Mouse (Mus musculus) liver, adult 2 months (tissue): ENCODE data around the gene Fam81b. TPM values are rescaled to one million over a fixed set of nuclear protein-coding genes. Genes with fewer than 3 reads are reported as not detected.
"Not testable (repeated sequence)": the region's sequence is repeated elsewhere in the genome, so short reads cannot be mapped to it uniquely, and the experiment has no call there.

ENCODE experiments used
- DNase-seq: peaks from one replicate; pipeline ENCODE4 v3.0.0-alpha.2; 2011; ENCODE audit warnings: low read depth, low spot score; ENCODE audit errors: extremely low read depth
- H3K27ac ChIP-seq: fragments of 200-500 bp; replicated peaks from 2 replicates; pipeline ENCODE4 v1.5.1; 2012; ENCODE audit warnings: low read depth, mild to moderate bottlenecking, control low read depth, inconsistent platforms, low read length; ENCODE audit not compliant: insufficient read depth
- H3K27me3 ChIP-seq: fragments of 200-500 bp; 2 replicates; pipeline ENCODE4 v1.6.1; 2012; ENCODE audit warnings: mild to moderate bottlenecking, moderate library complexity, low read length, inconsistent platforms; ENCODE audit not compliant: control insufficient read depth, insufficient read depth
- H3K36me3 ChIP-seq: fragments of 200-500 bp; 2 replicates; pipeline ENCODE4 v1.6.1; 2012; ENCODE audit warnings: low read length, inconsistent platforms; ENCODE audit not compliant: control insufficient read depth, insufficient read depth
- H3K4me1 ChIP-seq: fragments of 200-500 bp; 2 replicates; pipeline ENCODE4 v1.6.1; 2011; ENCODE audit warnings: low read length; ENCODE audit not compliant: control insufficient read depth, insufficient read depth
- H3K4me3 ChIP-seq: fragments of 200-500 bp; 2 replicates; pipeline ENCODE4 v1.5.1; 2011; ENCODE audit warnings: low read depth, mild to moderate bottlenecking, control low read depth, low read length, moderate library complexity; ENCODE audit not compliant: insufficient read depth
- H3K79me2 ChIP-seq: fragments of 200-500 bp; 2 replicates; pipeline ENCODE4 v1.6.1; 2012; ENCODE audit warnings: inconsistent platforms, mild to moderate bottlenecking, low read length, moderate library complexity; ENCODE audit not compliant: control insufficient read depth, insufficient read depth
- H3K9ac ChIP-seq: fragments of 200-500 bp; 2 replicates; pipeline ENCODE4 v1.6.1; 2012; ENCODE audit warnings: low read depth, mild to moderate bottlenecking, control low read depth, inconsistent platforms, low read length
- CTCF ChIP-seq: fragments of 200-500 bp; IDR thresholded peaks from 2 replicates; pipeline ENCODE4 v1.5.1; 2011; ENCODE audit warnings: low read depth, low read length, control low read depth
- POLR2A ChIP-seq: fragments of 200-500 bp; IDR thresholded peaks from 2 replicates; pipeline ENCODE4 v1.6.1; 2011; ENCODE audit warnings: low read length, control low read depth; ENCODE audit not compliant: insufficient read depth; ENCODE audit errors: extremely low read depth
- WGBS: fragments of 180-500 bp; shearing (Covaris S2); methylation state at CpG from one replicate; pipeline ENCODE4 v1.1.7; 2018; 5-methylcytosine and 5-hydroxymethylcytosine counted together
- polyA plus RNA-seq: library from polyadenylated mRNA; depleted of rRNA; stranded (reverse); fragments of >200 nt; gene quantifications from 2 replicates; pipeline ENCODE4 v1.2.3, GENCODE M21; 2012; rRNA removed
- total RNA-seq: library from RNA; depleted of rRNA; stranded (reverse); fragments of >200 nt; gene quantifications from 2 replicates; pipeline ENCODE4 v1.2.3, GENCODE M21; 2014; rRNA removed

Fam81b gene
- total RNA-seq (not detected in 2 replicates), polyA plus RNA-seq (not detected in 2 replicates)

GRCm38 (mm10) chr13:76304637-76305122 lies at the start of gene Fam81b:
TSS of gene Fam81b (minus strand) at chr13:76305072.
- Histone ChIP-seq H3K36me3 (no peaks in the 10 kb centered on the region), H3K79me2 (no peaks in the 10 kb centered on the region), H3K4me1 (no peaks in the 10 kb centered on the region), H3K27ac (no peak within 1 kb of the TSS), H3K27me3 (no peaks in the 10 kb centered on the region; the same call in 1 of the 2 replicates), H3K9ac (no peak within 1 kb of the TSS), H3K4me3 (no peak within 1 kb of the TSS)
- TF ChIP-seq POLR2A (no peak), CTCF (peak; percentile 1; the same call in 1 of the 2 replicates)
- peak; percentile 10 for DNase-seq
- 31% methylated on average over 7 of the region's 7 CpGs for WGBS

- H3K27me3 ChIP-seq, H3K9ac ChIP-seq, H3K79me2 ChIP-seq, DNase-seq, H3K36me3 ChIP-seq, H3K4me3 ChIP-seq, H3K4me1 ChIP-seq, H3K27ac ChIP-seq: not testable (repeated sequence)
- WGBS, result 54% methylated on average over 21 of the region's 21 CpGs
Observed at GRCm38 (mm10) chr13:76345941-76346340, 41.1 kb upstream of the Fam81b start.

GRCm38 (mm10) chr13:76318635-76319034 lies 13.8 kb upstream of the Fam81b start:
- H3K79me2 ChIP-seq, result no peaks in the 10 kb centered on the region
- no peak overlapping the region for H3K9ac ChIP-seq
- H3K36me3 ChIP-seq, result no peaks in the 10 kb centered on the region
- no peak for TF ChIP-seq POLR2A
- TF ChIP-seq CTCF, result no peak
- no peak overlapping the region for H3K4me3 ChIP-seq
- no peaks in the 10 kb centered on the region for H3K27me3 ChIP-seq
- H3K4me1 ChIP-seq, result no peaks in the 10 kb centered on the region
- no peak overlapping the region for H3K27ac ChIP-seq
- 9% methylated on average over 3 of the region's 3 CpGs for WGBS
- DNase-seq, result peak; percentile 4

- Histone ChIP-seq H3K27me3 (no peaks in the 10 kb centered on the region), H3K9ac (no peak overlapping the region), H3K79me2 (no peaks in the 10 kb centered on the region), H3K36me3 (no peaks in the 10 kb centered on the region), H3K4me1 (no peaks in the 10 kb centered on the region), H3K27ac (no peak overlapping the region), H3K4me3 (no peak overlapping the region)
- DNase-seq, result no peak
- TF ChIP-seq CTCF (no peak), POLR2A (no peak)
- WGBS, result 85% methylated on average over 7 of the region's 7 CpGs
Observed at GRCm38 (mm10) chr13:76311580-76311979, 6.7 kb upstream of the Fam81b start.

GRCm38 (mm10) chr13:76308811-76309210 lies 3.9 kb upstream of the Fam81b start:
- no peaks in the 10 kb centered on the region for H3K4me1 ChIP-seq
- no peak overlapping the region for H3K27ac ChIP-seq
- no peaks in the 10 kb centered on the region; the same call in 1 of the 2 replicates for H3K27me3 ChIP-seq
- TF ChIP-seq POLR2A (no peak), CTCF (no peak)
- H3K4me3 ChIP-seq, result no peak overlapping the region
- no peaks in the 10 kb centered on the region for H3K79me2 ChIP-seq
- WGBS, result 58% methylated on average over 1 of the region's 1 CpGs
- no peak for DNase-seq
- H3K36me3 ChIP-seq, result no peaks in the 10 kb centered on the region
- H3K9ac ChIP-seq, result no peak overlapping the region

- DNase-seq, result no peak
- no peaks in the 10 kb centered on the region; the same call in 1 of the 2 replicates for H3K27me3 ChIP-seq
- 41% methylated on average over 2 of the region's 2 CpGs for WGBS
- H3K36me3 ChIP-seq, result no peaks in the 10 kb centered on the region
- H3K79me2 ChIP-seq, result no peaks in the 10 kb centered on the region
- TF ChIP-seq POLR2A (no peak), CTCF (no peak)
- no peak overlapping the region for H3K4me3 ChIP-seq
- H3K27ac ChIP-seq, result no peak overlapping the region
- no peaks in the 10 kb centered on the region for H3K4me1 ChIP-seq
- H3K9ac ChIP-seq, result no peak overlapping the region
Observed at GRCm38 (mm10) chr13:76305655-76306365, 938 bp upstream of the Fam81b start.
